Mouse (Mus musculus): ENCODE results near the gene Xrn1. TPM values are rescaled to one million over a fixed set of nuclear protein-coding genes. Genes with fewer than 3 reads are reported as not detected.
"Not testable (repeated sequence)": the region's sequence is repeated elsewhere in the genome, so short reads cannot be mapped to it uniquely, and the experiment has no call there.

The Xrn1 gene
- 19.4 and 22.0 TPM in 2 replicates for polyA plus RNA-seq (2014; fragmentation: Nextera tagmentation; extraction: Ambion mirVana)

- H3K4me2 ChIP-seq (ENCODE audit: low read length): peak within 1 kb of the TSS; percentile 71
- ATAC-seq (replicated peaks; ENCODE audit: low FRiP score, low TSS enrichment, low read depth) (peak; percentile 99), DNase-seq (ENCODE audit: low spot score) (peak; percentile 97)
- peak within 1 kb of the TSS; percentile 88 for H3K9ac ChIP-seq (ENCODE audit: low read length)
- H3K4me1 ChIP-seq (replicated peaks; ENCODE audit: control insufficient read depth, insufficient read depth, low read length): no peaks in the 10 kb centered on the region
- H3K9me3 ChIP-seq (ENCODE audit: control insufficient read depth, low read length): no peaks in the 10 kb centered on the region
- under 1% methylated on average over 57 of the region's 57 CpGs for WGBS
- H3K27ac ChIP-seq (ENCODE audit: low read depth): peak within 1 kb of the TSS; percentile 91
- H3K4me3 ChIP-seq (ENCODE audit: low read depth, low read length): peak within 1 kb of the TSS; percentile 65
- no peaks in the 10 kb centered on the region for H3K27me3 ChIP-seq (replicated peaks; ENCODE audit: control insufficient read depth, insufficient read depth, low read length)
- peaks cover 19% of the 10 kb centered on the region; the same call in 1 of the 2 replicates for H3K36me3 ChIP-seq (ENCODE audit: control insufficient read depth, insufficient read depth, low read length)
These were observed at the start of gene Xrn1 for GRCm38 (mm10) chr9:95954585-95955461. Gene Xrn1, plus strand, starts transcription at chr9:95954760.

- peaks cover 42% of the 10 kb centered on the region for H3K36me3 ChIP-seq (ENCODE audit: control insufficient read depth, insufficient read depth, low read length)
- H3K4me1 ChIP-seq (replicated peaks; ENCODE audit: control insufficient read depth, insufficient read depth, low read length): no peaks in the 10 kb centered on the region
- no peaks in the 10 kb centered on the region for H3K27me3 ChIP-seq (replicated peaks; ENCODE audit: control insufficient read depth, insufficient read depth, low read length)
- ATAC-seq (replicated peaks; ENCODE audit: low FRiP score, low TSS enrichment, low read depth) (no peak), DNase-seq (ENCODE audit: low spot score) (no peak)
- H3K9ac ChIP-seq (ENCODE audit: low read length): no peak overlapping the region
- no peak overlapping the region for H3K4me3 ChIP-seq (ENCODE audit: low read depth, low read length)
- H3K27ac ChIP-seq (ENCODE audit: low read depth): no peak overlapping the region
- no peaks in the 10 kb centered on the region for H3K9me3 ChIP-seq (ENCODE audit: control insufficient read depth, low read length)
- H3K4me2 ChIP-seq (ENCODE audit: low read length): no peak overlapping the region
These were observed 21.7 kb upstream of the Xrn1 start for GRCm38 (mm10) chr9:95932855-95933254.

DNA sequence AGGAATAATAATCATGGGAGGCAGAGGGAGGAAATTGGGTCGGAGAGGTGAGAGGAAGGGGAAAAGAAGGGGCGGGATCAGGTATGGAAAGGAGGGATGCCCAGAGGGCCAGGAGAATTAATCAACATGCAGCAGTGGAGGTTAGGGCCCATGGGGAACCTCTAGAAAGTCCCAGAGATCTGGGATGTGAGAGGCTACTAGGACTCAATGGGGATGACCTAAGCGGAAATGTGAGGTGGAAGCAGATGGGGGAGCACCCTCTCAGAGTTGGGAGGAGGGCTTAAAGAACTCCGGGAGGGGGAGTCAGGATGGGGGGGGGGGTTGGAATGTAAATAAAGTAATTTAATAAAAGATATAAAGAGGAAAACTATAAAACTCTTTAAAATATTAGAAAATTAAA lies 902 bp upstream of the Xrn1 start:
- H3K27ac ChIP-seq (ENCODE audit: low read depth): no peak overlapping the region
- no peak for ATAC-seq (replicated peaks; ENCODE audit: low FRiP score, low TSS enrichment, low read depth)
- H3K4me1 ChIP-seq (replicated peaks; ENCODE audit: control insufficient read depth, insufficient read depth, low read length): no peaks in the 10 kb centered on the region
- no peaks in the 10 kb centered on the region for H3K27me3 ChIP-seq (replicated peaks; ENCODE audit: control insufficient read depth, insufficient read depth, low read length)
- H3K9ac ChIP-seq (ENCODE audit: low read length): no peak overlapping the region
- peak overlapping the region; percentile 71 for H3K4me2 ChIP-seq (ENCODE audit: low read length)
- no peak for DNase-seq (ENCODE audit: low spot score)
- 85% methylated on average over 4 of the region's 4 CpGs for WGBS
- no peaks in the 10 kb centered on the region for H3K9me3 ChIP-seq (ENCODE audit: control insufficient read depth, low read length)
- peaks cover 17% of the 10 kb centered on the region; the same call in 1 of the 2 replicates for H3K36me3 ChIP-seq (ENCODE audit: control insufficient read depth, insufficient read depth, low read length)
- H3K4me3 ChIP-seq (ENCODE audit: low read depth, low read length): peak overlapping the region; percentile 65

GRCm38 (mm10) chr9:95954226-95954584 lies 355 bp upstream of the Xrn1 start:
- WGBS: under 1% methylated on average over 7 of the region's 7 CpGs
- no peak for DNase-seq (ENCODE audit: low spot score)
- peak overlapping the region; percentile 88 for H3K9ac ChIP-seq (ENCODE audit: low read length)
- H3K27me3 ChIP-seq (replicated peaks; ENCODE audit: control insufficient read depth, insufficient read depth, low read length): no peaks in the 10 kb centered on the region
- H3K4me3 ChIP-seq (ENCODE audit: low read depth, low read length): peak overlapping the region; percentile 65
- no peaks in the 10 kb centered on the region for H3K9me3 ChIP-seq (ENCODE audit: control insufficient read depth, low read length)
- H3K36me3 ChIP-seq (ENCODE audit: control insufficient read depth, insufficient read depth, low read length): peaks cover 16% of the 10 kb centered on the region; the same call in 1 of the 2 replicates
- peak; percentile 43; the same call in 1 of the 2 replicates for ATAC-seq (replicated peaks; ENCODE audit: low FRiP score, low TSS enrichment, low read depth)
- H3K4me2 ChIP-seq (ENCODE audit: low read length): peak overlapping the region; percentile 71
- H3K27ac ChIP-seq (ENCODE audit: low read depth): peak overlapping the region; percentile 91; the same call in 1 of the 2 replicates
- H3K4me1 ChIP-seq (replicated peaks; ENCODE audit: control insufficient read depth, insufficient read depth, low read length): no peaks in the 10 kb centered on the region

DNA sequence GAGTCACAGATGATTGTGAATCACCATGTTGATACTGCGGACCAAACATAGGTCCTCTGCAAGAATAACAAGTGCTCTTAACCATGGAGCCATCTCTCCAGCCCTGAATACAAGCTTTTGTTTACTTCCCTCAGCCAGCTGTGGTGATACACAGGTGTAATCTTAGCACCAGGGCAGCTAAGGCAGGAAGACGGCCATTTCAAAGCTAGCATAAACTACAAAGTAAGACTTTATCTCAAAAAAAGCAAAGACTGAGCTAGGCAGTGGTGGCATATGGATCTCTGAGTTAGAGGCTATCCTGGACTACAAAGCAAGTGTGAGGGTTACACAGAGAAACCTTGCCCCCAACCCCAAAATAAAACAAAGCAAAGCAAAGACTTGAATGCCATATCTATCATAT lies 3.1 kb downstream of the Xrn1 start:
- Histone ChIP-seq H3K27ac (ENCODE audit: low read depth) (no peak overlapping the region), H3K9me3 (ENCODE audit: control insufficient read depth, low read length) (no peaks in the 10 kb centered on the region), H3K4me2 (ENCODE audit: low read length) (no peak overlapping the region), H3K27me3 (replicated peaks; ENCODE audit: control insufficient read depth, insufficient read depth, low read length) (no peaks in the 10 kb centered on the region), H3K9ac (ENCODE audit: low read length) (no peak overlapping the region), H3K36me3 (ENCODE audit: control insufficient read depth, insufficient read depth, low read length) (0 out of 2 replicates have a peak, but pooled peaks cover 7% of the 10 kb centered on the region), H3K4me1 (replicated peaks; ENCODE audit: control insufficient read depth, insufficient read depth, low read length) (no peaks in the 10 kb centered on the region), H3K4me3 (ENCODE audit: low read depth, low read length) (no peak overlapping the region)
- no peak for DNase-seq (ENCODE audit: low spot score)
- ATAC-seq (replicated peaks; ENCODE audit: low FRiP score, low TSS enrichment, low read depth): no peak
- WGBS: 88% methylated on average over 2 of the region's 2 CpGs

DNA sequence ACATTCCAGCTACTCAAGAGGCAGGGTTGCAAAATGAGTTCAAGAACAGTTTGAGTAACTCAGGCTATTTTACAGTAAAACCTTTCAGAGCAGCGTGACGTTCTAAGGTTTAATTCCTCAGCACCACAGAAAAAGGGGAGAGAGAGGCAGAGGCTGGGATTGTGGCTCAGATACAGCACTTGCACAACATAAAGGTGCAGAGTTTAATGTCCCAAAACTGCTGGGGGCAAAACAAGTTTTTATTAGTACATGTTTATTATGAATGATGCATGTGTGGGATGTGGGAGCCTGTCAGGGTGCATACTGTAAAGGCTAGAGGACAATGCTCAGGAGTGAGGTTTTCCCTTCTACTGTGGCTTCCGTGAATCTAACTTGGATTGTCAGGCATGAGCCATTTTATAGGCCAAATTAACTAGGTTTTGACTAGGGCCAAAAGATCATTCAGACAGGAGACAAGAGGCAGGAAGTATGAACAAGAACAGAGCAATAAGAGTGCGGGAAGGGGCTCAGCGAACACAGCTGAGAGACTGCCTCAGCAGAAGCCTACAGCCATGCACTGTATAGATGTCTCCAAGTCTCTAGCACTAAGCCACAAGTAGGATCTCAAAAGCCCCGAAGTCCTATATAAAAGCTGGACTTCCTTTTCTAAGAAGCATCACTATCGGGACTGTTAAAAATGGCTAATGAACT lies 3.6 kb downstream of the Xrn1 start:
- Histone ChIP-seq H3K4me3 (ENCODE audit: low read depth, low read length) (no peak overlapping the region), H3K27me3 (replicated peaks; ENCODE audit: control insufficient read depth, insufficient read depth, low read length) (no peaks in the 10 kb centered on the region), H3K27ac (ENCODE audit: low read depth) (no peak overlapping the region), H3K4me1 (replicated peaks; ENCODE audit: control insufficient read depth, insufficient read depth, low read length) (no peaks in the 10 kb centered on the region), H3K36me3 (ENCODE audit: control insufficient read depth, insufficient read depth, low read length) (0 out of 2 replicates have a peak, but pooled peaks cover 7% of the 10 kb centered on the region), H3K9me3 (ENCODE audit: control insufficient read depth, low read length) (no peaks in the 10 kb centered on the region), H3K4me2 (ENCODE audit: low read length) (no peak overlapping the region), H3K9ac (ENCODE audit: low read length) (no peak overlapping the region)
- ATAC-seq (replicated peaks; ENCODE audit: low FRiP score, low TSS enrichment, low read depth): no peak
- 90% methylated on average over 7 of the region's 7 CpGs for WGBS
- no peak for DNase-seq (ENCODE audit: low spot score)

- H3K4me1 ChIP-seq (replicated peaks; ENCODE audit: control insufficient read depth, insufficient read depth, low read length); H3K36me3 ChIP-seq (ENCODE audit: control insufficient read depth, insufficient read depth, low read length); H3K9ac ChIP-seq (ENCODE audit: low read length); DNase-seq (ENCODE audit: low spot score); H3K27ac ChIP-seq (ENCODE audit: low read depth); H3K27me3 ChIP-seq (replicated peaks; ENCODE audit: control insufficient read depth, insufficient read depth, low read length); ATAC-seq (replicated peaks; ENCODE audit: low FRiP score, low TSS enrichment, low read depth); H3K4me3 ChIP-seq (ENCODE audit: low read depth, low read length); H3K4me2 ChIP-seq (ENCODE audit: low read length); H3K9me3 ChIP-seq (ENCODE audit: control insufficient read depth, low read length): not testable (repeated sequence)
- WGBS: 84% methylated on average over 2 of the region's 2 CpGs
These were observed 4.2 kb downstream of the Xrn1 start for GRCm38 (mm10) chr9:95958731-95959105.

GRCm38 (mm10) chr9:95959246-95959645 lies 4.7 kb downstream of the Xrn1 start:
- Histone ChIP-seq H3K27me3 (replicated peaks; ENCODE audit: control insufficient read depth, insufficient read depth, low read length) (no peaks in the 10 kb centered on the region), H3K4me1 (replicated peaks; ENCODE audit: control insufficient read depth, insufficient read depth, low read length) (no peaks in the 10 kb centered on the region), H3K4me2 (ENCODE audit: low read length) (no peak overlapping the region), H3K9ac (ENCODE audit: low read length) (no peak overlapping the region), H3K9me3 (ENCODE audit: control insufficient read depth, low read length) (no peaks in the 10 kb centered on the region), H3K4me3 (ENCODE audit: low read depth, low read length) (no peak overlapping the region), H3K36me3 (ENCODE audit: control insufficient read depth, insufficient read depth, low read length) (peaks cover 12% of the 10 kb centered on the region), H3K27ac (ENCODE audit: low read depth) (no peak overlapping the region)
- WGBS: 81% methylated on average over 6 of the region's 6 CpGs
- DNase-seq (ENCODE audit: low spot score) (no peak), ATAC-seq (replicated peaks; ENCODE audit: low FRiP score, low TSS enrichment, low read depth) (no peak)
